Mouse (Mus musculus) heart, adult 2 months (tissue): Measurements from ENCODE around the gene Tcea2. TPM values are rescaled to one million over a fixed set of nuclear protein-coding genes. Genes with fewer than 3 reads are reported as not detected.
A peak's percentile ranks its signal among the peaks of the same experiment; 100 is the strongest.

ENCODE experiments used
- DNase-seq, 2 experiments: peaks; one replicate each; pipeline ENCODE4 v3.0.0; 2021
- H3K27ac ChIP-seq: fragments of 200-600 bp; 2 replicates; pipeline ENCODE4 v1.8.1; 2022
- H3K27me3 ChIP-seq: fragments of 200-500 bp; 2 replicates; pipeline ENCODE4 v1.6.1; 2012; ENCODE audit warnings: mild to moderate bottlenecking, low read length, inconsistent platforms, mixed read lengths; ENCODE audit not compliant: control insufficient read depth, insufficient read depth
- H3K36me3 ChIP-seq: fragments of 200-500 bp; 2 replicates; pipeline ENCODE4 v1.6.1; 2012; ENCODE audit warnings: low read length, inconsistent platforms; ENCODE audit not compliant: control insufficient read depth, insufficient read depth
- H3K4me1 ChIP-seq: fragments of 200-500 bp; 2 replicates; pipeline ENCODE4 v1.6.1; 2011; ENCODE audit warnings: low read length; ENCODE audit not compliant: control insufficient read depth, insufficient read depth
- H3K4me3 ChIP-seq: fragments of 200-600 bp; 2 replicates; pipeline ENCODE4 v1.8.1; 2022
- H3K79me2 ChIP-seq: fragments of 200-500 bp; replicated peaks from 2 replicates; pipeline ENCODE4 v1.6.1; 2012; ENCODE audit warnings: mild to moderate bottlenecking, inconsistent platforms, low read length, moderate library complexity, mixed read lengths; ENCODE audit not compliant: control insufficient read depth, insufficient read depth
- H3K9ac ChIP-seq: fragments of 200-500 bp; 2 replicates; pipeline ENCODE4 v1.6.1; 2012; ENCODE audit warnings: low read depth, mild to moderate bottlenecking, control low read depth, inconsistent platforms, low read length, mixed read lengths
- CTCF ChIP-seq: fragments of 200-600 bp; IDR thresholded peaks from 2 replicates; pipeline ENCODE4 v1.8.1; 2022; ENCODE audit warnings: antibody characterized with exemption, mild to moderate bottlenecking, moderate library complexity
- EP300 ChIP-seq: fragments of 200-500 bp; IDR thresholded peaks from 2 replicates; pipeline ENCODE4 v1.6.1; 2011; ENCODE audit warnings: low read depth, low read length, control low read depth; ENCODE audit not compliant: insufficient read depth
- POLR2A ChIP-seq: fragments of 200-500 bp; IDR thresholded peaks from 2 replicates; pipeline ENCODE4 v1.6.1; 2011; ENCODE audit warnings: mild to moderate bottlenecking, low read depth, low read length, control low read depth; ENCODE audit not compliant: insufficient read depth
- WGBS: fragments of 180-500 bp; shearing (Covaris S2); methylation state at CpG from one replicate; pipeline ENCODE4 v1.1.7; 2018; 5-methylcytosine and 5-hydroxymethylcytosine counted together
- intact Hi-C: fragments of 180-260 bp; cut with DNase I; formaldehyde crosslinking; loops from one replicate; pipeline ENCODE4 v1.15.1; 2025
- polyA plus RNA-seq: library from polyadenylated mRNA; depleted of rRNA; stranded (reverse); fragments of >200 nt; gene quantifications from 2 replicates; pipeline ENCODE4 v1.2.3, GENCODE M21; 2012
- total RNA-seq, 2 experiments: library from RNA; stranded (reverse); gene quantifications; 2 replicates each; pipeline ENCODE4 v1.2.3; 2021

Gene Tcea2
- total and polyA plus RNA-seq, 3 experiments = 4.3 to 10.4 (median 6.0) TPM

DNA sequence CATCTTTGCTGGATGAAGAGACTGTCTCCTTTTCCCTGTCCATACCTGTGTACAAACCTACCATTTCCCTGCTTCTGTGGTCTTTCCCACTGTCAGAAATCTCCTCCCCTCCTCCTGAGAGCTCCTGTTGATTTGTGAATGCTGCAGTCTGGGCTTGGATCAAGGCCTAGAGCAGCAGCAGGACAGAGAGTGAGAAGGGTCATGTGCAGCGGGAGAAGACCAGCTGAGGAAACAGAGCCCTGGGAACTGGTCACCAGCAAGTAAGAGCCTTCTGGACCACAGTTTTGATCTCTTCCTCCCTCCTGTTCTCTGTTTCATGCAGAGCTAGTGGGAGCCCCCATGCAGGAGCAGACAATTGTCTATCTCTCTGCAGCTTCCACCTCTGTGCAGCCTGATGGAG lies 15.7 kb downstream of the Tcea2 start:
- Histone ChIP-seq H3K27ac (no peak overlapping the region), H3K4me3 (no peak overlapping the region), H3K79me2 (no peaks in the 10 kb centered on the region), H3K27me3 (no peaks in the 10 kb centered on the region), H3K9ac (no peak overlapping the region), H3K4me1 (peaks cover 1% of the 10 kb centered on the region; the same call in 1 of the 2 replicates), H3K36me3 (no peaks in the 10 kb centered on the region)
- DNase-seq = no peak
- intact Hi-C loops = no loop called here
- TF ChIP-seq CTCF = no peak
- no peak for TF ChIP-seq POLR2A
- TF ChIP-seq EP300 = no peak
- WGBS = 76% methylated on average over 1 of the region's 1 CpGs

DNA sequence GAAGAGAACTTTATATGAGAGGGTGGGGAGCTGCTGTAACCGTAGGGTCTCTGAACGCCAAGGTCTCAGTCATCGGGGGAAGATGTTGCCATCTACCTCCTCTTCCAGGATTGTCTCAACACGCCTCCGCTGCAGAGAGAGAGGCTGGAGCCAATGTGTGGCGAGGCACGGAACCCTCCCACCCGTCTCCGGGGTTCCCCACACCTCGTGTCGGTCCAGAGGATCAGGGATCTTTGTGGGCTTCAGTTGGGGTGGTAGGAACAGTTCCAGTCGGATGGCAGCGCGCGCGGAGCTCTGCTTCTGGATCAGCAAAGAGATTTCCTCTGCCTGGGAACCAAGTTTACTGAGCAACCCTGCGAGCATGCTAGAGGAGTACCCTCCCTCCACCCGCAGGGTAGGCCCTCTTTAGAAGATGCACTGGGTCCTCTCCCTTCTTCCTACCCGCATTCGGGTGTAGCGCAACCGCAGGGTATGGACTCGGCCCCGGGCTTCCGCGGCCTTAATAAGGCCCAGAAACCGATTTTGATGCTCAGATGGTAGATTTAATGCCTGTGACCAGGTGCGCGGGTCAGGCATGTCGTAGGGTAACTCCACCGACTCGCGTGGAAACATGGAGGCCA lies 16.8 kb downstream of the Tcea2 start:
- DNase-seq = no peak
- intact Hi-C loops = no loop called here
- TF ChIP-seq CTCF (no peak), POLR2A (no peak), EP300 (no peak)
- Histone ChIP-seq H3K27me3 (no peaks in the 10 kb centered on the region), H3K4me3 (no peak overlapping the region), H3K79me2 (no peaks in the 10 kb centered on the region), H3K4me1 (peaks cover 1% of the 10 kb centered on the region; the same call in 1 of the 2 replicates), H3K9ac (no peak overlapping the region), H3K27ac (no peak overlapping the region), H3K36me3 (no peaks in the 10 kb centered on the region)
- 74% methylated on average over 33 of the region's 33 CpGs for whole genome bisulfite sequencing

DNA sequence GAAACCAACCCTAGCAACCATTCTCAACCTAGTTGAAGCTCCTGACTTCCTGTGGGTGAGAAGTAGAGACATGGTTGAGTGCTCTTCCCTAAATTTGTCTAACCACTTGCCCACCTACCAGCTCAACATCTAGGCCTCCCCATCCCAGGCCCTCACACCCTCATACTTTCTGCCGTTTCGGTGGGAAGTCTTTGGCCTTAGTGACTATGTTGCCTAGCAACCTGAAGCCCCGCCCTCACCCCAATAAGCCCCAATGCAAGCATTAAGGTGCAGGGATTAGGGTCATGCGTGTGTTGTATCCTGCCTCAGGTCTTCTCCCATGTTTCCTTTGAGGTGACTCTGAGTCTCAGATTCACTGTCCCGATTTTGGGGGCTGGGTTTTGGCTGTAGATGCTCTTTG lies 18.1 kb downstream of the Tcea2 start, which contains the start of gene Lkaaear1:
TSS of gene Lkaaear1 (minus strand) at position 202 of the 400 bp plus-strand sequence.
- H3K27ac ChIP-seq = no peak within 1 kb of the TSS
- H3K9ac ChIP-seq = no peak within 1 kb of the TSS
- peaks cover 1% of the 10 kb centered on the region; the same call in 1 of the 2 replicates for H3K4me1 ChIP-seq
- H3K79me2 ChIP-seq = no peaks in the 10 kb centered on the region
- TF ChIP-seq CTCF (no peak), EP300 (no peak), POLR2A (no peak)
- intact Hi-C loops = no loop called here
- H3K27me3 ChIP-seq = no peaks in the 10 kb centered on the region
- WGBS = 61% methylated on average over 5 of the region's 5 CpGs
- no peak within 1 kb of the TSS for H3K4me3 ChIP-seq
- no peaks in the 10 kb centered on the region for H3K36me3 ChIP-seq
- DNase-seq = no peak

DNA sequence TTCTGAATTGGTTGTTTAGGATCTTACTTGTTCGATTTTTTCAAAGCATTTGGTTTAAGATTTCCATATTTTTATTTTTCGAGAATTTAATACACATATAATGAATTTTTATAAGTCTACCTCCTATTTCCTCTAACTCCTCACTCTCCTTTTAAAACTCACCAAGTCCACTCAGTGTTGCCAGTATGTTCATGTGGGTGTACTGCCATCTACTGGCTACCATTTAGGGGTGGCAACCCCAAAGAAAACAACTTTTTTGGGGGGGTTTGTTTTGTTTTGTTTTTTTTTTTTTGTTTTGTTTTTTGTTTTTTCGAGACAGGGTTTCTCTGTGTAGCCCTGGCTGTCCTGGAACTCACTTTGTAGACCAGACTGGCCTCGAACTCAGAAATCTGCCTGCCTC lies 26.6 kb downstream of the Tcea2 start:
- no peaks in the 10 kb centered on the region for H3K79me2 ChIP-seq
- WGBS = 34% methylated on average over 4 of the region's 4 CpGs
- H3K4me1 ChIP-seq = no peaks in the 10 kb centered on the region
- no peaks in the 10 kb centered on the region for H3K36me3 ChIP-seq
- intact Hi-C loops = loop anchor here (2.0 kb wide), 3 partner anchors 22 to 84 kb away; no protein-coding TSS in a partner anchor
- TF ChIP-seq POLR2A = no peak
- no peak for TF ChIP-seq EP300
- peak; percentile 76 for TF ChIP-seq CTCF
- no peak overlapping the region for H3K4me3 ChIP-seq
- no peak overlapping the region for H3K9ac ChIP-seq
- no peaks in the 10 kb centered on the region for H3K27me3 ChIP-seq
- H3K27ac ChIP-seq = no peak overlapping the region
- no peak for DNase-seq

DNA sequence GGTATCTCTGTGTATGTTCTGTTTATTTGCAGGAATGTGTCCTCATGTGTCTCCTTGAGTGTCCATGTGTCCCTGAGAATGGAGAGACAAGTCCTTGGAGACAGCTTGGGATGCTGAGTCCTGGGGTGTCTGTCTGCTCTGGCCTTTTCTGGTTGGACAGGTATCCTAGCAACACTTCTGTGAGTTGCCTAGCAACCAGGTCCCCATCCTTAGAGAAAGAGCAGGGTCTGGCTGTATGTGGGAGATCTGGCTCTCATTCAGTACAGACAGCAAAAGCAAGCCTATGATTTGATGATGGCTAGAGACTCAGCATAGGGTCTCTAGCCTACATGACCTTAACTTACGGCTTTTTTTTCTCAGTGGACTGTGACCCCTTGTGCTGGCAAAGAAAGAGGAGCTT lies 33.6 kb downstream of the Tcea2 start:
- WGBS = 94% methylated on average over 1 of the region's 1 CpGs

DNA sequence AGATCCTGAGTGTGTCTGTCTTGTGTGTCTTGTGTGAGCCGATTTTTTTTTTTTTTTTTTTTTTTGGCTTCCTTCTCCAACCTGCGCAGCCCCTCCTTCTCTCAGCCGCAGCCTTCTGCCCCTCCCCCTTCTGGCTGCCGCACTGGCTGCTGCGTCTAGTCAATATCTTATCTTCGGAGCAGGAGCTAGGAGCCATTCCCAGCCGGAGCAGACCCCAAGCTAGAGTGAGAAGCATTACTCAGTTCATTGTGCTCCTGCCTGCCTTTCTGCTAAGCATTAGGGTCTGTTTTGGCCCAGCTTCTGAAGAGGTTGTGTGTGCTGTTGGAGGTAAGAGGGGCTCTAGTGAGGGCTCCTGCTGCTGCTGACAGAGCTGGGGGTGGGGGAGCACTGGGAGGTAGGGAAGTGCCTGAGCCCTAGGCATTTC lies 34.8 kb downstream of the Tcea2 start, which contains the start of gene Oprl1:
TSS of gene Oprl1 (plus strand) at position 114 of the 424 bp plus-strand sequence.
- Histone ChIP-seq H3K36me3 (no peaks in the 10 kb centered on the region), H3K27me3 (no peaks in the 10 kb centered on the region), H3K4me1 (no peaks in the 10 kb centered on the region), H3K27ac (no peak within 1 kb of the TSS), H3K79me2 (no peaks in the 10 kb centered on the region), H3K9ac (no peak within 1 kb of the TSS), H3K4me3 (no peak within 1 kb of the TSS)
- WGBS = 3% methylated on average over 7 of the region's 7 CpGs
- DNase-seq = no peak
- intact Hi-C loops = no loop called here
- TF ChIP-seq EP300 (no peak), CTCF (no peak), POLR2A (no peak)

More for the DNA sequence above, 33.6 kb downstream of the Tcea2 start:
- TF ChIP-seq POLR2A = no peak
- no peak for TF ChIP-seq EP300
- TF ChIP-seq CTCF = no peak
- Histone ChIP-seq H3K36me3 (no peaks in the 10 kb centered on the region), H3K27ac (no peak overlapping the region), H3K9ac (no peak overlapping the region), H3K79me2 (no peaks in the 10 kb centered on the region), H3K27me3 (no peaks in the 10 kb centered on the region), H3K4me3 (no peak overlapping the region), H3K4me1 (no peaks in the 10 kb centered on the region)
- no peak for DNase-seq
- intact Hi-C loops = no loop called here
